Mouse (Mus musculus) right cerebral cortex, postnatal 10 days (tissue): ENCODE measurements around the gene Ccr1l1.

Source experiments
- DNase-seq, 2 experiments: peaks; one replicate each; pipeline ENCODE4 v3.0.0; 2021; ENCODE audit warnings: low spot score in 2 of 2

The Ccr1l1 gene

DNA sequence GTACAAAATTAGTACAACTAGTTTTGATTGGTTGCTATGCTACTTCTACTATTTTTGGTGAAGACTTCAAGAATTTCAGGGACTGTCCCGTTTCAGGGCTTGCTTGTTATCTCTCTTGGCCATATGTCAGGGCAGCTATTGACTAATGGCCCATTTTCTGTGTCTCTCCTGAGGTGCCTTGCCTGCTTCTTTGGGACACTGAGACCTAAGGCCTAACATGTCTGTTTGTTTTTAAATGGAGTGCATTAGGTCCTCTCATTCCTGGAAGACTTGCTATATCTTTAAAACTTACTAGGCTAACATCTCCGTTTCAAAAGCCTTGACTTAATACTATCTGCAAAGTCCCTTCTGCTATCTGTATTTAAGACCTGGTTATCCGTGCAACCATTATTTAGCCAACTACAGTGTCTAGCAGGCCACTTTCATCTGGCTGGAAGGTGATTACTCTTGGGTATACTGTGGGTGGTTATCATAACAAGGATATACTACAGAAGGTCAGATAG is 20.2 kb downstream of the Ccr1l1 start:
- no peak for DNase-seq

DNA sequence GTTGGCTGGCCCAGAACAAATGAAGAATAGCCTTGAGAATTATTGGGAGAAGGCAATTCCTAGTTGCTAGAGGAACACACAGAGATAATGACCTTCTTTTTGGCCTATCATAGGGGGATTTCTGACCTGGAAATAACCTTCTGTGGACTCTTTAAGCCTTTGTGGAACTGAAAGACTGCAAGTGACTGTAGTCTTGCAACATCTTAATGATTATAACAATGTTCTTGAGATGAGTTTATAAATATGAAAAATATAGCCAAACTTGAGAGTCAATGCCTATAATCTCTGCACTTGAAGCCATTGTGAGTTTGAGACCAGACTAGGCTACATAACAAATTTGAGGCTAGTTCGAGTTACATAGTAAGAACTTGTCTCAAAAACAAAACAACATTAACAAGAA is 21.3 kb downstream of the Ccr1l1 start:
- DNase-seq = no peak

DNA sequence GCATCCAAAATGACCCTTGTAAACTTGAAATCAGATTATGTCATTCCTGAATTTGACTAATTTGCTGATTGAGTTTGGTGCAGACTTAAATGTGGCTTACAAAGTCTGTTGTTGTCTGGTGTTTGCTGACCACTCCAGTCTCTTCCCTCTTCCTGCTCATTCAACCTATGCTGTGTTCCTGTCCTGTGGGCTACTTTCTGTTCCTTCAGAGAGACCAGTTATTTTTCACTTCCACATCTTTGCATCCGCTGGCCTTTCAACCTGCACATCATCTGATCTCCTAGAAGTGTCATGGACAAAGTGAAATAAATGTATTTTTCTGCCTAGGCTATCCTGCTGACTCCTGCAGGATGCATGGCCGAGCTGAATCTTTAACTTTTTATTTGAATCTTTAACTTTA is 24.7 kb downstream of the Ccr1l1 start:
- peak in 1 of 2 experiments; percentile 29 for DNase-seq

DNA sequence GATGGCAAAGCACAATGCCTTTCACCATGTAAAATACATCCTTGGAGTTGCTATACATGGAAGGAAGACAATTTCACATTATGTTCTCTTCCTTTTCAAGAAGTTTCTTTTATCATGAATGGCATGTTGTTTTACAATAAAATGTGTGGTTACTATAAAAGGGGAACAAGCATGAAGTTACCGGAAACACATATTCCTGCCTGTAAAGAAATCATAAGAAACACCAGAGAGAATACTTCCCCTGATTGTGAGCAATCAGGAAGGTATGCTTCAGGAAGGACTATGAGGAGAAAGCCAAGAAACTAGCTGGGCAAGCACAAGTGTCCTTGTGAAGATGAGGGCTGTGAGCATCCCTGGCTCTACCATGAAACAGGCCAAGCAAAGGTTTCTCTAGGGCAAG is 27.0 kb downstream of the Ccr1l1 start:
- no peak for DNase-seq

DNA sequence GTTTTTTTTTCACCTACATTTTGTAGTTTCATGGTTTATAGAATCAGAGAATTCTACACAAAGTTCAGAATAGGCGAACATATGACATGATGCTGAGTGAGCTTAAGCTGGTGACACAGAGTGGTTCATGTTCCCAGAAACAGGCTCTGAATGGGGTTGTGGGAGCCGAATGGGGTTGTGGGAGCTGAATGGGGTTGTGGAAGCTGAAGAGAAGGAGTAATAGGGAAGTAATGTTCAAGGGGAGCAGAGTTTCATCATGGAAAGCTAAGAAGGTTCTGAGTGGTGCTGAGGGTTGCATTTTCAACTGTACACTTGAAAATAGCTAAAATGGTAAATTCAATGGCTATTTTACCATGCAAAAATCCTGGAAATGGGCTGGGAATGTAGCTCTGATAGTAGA is 28.8 kb downstream of the Ccr1l1 start:
- DNase-seq = no peak

DNA sequence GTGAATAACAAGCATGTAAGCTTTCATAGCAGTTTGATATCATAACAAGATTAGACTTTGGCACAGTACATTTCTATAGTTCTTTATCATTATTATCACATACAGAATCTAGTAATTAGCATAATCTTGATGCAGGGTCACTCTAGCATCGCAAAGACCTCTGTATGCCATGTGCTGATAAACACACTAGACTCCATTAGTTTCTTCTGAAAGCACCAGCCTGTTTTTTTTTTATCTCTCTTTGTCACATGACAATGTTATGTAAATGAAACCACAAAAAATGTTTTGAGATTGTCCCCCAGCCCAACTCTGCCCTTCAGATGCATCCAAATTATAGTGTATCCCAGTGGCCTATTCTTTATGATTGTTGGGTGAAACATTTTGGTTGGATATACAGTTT is 30.4 kb downstream of the Ccr1l1 start:
- DNase-seq = no peak

DNA sequence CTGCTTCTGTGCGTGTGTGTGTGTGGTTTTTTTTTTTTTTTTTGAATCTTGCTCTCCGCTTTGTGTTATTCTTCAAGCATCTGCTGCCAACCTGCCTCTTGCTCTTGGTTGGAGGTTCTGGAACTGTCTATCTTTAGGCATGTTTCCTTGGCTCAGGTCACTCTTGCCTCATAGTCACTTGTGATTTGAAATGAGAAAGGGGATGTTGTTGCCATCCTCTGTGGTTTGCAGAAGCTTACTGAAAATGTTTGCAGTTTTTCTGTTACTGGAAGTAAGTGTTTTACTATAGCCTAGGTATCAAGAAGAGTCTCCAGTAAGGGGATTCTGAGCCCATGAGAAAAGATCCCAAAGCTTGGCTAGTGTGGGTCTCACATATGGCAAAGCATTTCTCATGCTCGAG is 36.2 kb downstream of the Ccr1l1 start:
- DNase-seq = no peak

DNA sequence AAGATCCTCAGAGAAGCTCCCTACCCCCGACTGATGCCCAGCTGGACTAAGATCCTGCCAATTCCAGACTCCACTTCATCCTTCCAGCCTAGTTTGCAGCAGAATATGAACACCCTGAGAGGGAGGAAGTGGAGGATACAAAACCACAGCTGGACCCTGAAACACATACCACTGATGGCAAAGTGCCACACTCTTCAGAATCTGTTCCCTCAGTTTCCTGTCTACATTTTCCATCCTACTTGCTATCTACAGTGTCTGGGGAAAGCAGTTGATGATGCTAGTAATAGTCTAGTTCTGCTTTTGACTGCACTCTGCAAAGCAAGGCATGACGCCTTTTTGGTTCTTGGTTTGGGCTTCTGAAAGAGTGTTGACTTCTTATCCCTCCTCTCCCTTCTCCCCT is 36.9 kb downstream of the Ccr1l1 start:
- DNase-seq = peak; percentile 41 to 59

DNA sequence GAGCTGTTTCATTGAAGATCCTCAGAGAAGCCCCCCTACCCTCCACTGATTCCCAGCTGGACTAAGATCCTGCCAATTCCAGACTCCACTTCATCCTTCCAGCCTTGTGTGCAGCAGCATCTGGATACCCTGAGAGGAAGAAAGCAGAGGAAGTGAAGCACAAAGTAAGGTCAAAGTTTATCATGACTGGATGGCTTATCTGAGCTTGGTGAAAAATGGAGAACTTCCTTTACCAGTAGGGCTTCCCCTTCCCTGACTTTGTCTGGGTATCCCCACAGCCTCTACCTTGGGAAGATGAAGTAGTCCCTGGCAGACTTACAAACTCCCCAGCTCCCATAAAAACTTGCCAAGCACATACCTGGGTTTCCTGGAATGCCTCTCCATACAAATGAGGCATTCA is 37.6 kb downstream of the Ccr1l1 start:
- DNase-seq = no peak

DNA sequence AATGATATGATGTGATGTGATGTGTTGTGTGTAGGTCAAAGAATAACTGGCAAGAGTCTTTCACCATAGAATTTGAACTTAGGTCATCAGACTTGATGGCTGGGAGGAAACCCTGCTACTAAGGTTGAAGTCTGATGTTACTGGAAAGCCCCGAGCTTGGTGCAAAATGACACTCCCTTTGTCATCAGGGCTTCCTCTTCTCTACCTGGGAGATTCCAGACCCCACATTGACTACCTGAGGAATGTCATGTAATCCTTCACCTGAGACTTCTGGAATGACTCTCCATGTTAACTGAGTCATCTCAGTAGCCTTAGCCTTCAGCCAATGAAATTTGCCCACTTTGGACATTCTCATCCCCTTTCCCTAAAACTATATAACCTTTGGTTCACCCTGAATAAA is 38.0 kb downstream of the Ccr1l1 start:
- DNase-seq = no peak

DNA sequence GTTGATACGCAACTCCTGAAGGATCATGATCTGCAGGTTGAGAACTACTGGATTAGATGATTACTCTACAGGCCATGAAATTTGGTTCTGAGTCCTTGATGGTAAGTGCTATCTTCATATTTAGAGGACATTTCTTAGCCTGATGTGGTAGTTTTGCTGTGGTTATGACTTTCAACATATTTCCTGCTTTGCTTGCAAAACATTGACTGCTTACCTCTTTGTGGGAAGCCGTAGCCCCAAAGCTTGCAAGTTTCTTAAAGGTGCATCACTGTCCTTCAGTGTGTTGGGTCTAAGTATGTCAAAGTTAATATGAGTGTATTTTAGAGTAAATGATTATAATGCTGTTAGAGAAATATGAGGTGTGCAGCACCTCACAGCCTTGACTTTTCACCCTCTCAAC is 40.2 kb downstream of the Ccr1l1 start:
- no peak for DNase-seq

DNA sequence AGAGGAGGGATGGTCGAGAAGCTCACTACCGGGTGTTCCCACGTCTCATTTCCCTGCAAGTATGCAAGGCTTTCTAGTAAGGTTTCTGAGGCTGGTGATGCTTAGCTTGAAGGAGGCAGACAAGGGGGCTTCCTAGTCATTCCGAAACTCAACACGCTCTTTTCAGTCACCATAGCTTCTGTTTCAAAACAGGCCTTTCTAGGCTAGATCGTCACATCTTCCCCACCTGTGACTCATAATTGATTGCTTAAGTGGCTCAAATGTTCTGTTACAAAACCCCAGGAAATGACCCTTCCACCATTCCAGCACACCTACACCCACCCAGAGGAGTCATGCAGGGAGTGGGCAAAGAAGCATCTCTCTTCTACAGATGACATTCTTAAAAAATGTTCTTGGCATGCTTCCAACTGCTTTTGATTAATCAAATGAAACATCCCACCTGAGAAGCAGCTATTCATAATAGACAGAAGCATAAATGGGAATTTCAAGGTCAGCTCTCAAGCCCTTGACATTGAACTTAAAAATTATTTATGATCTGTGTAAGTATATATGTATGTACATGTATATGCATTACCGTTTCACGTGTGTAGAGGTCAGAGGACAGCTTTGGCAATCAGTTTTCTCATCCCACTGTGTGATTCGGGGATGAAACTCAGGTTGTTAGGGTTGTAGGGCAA is 41.5 kb downstream of the Ccr1l1 start:
- no peak for DNase-seq

DNA sequence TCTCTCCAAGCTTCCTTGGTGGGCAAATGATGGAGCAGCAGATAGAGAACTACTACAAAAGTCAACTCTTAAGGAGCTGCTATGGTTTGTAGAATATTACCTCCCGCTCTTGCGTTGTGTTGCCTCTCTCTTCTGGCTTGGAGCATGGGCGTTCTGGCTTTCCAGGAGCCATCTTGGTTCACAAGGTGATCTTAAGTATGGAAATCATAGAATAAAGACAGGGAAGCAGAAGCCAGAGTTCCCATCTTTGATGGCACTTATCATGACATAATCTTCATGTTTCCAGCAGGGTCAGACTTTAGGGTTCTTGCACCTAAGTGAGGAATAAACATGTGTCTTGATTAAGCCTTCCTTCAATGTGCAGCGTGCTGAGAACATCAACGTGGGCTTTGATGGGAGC is 42.4 kb downstream of the Ccr1l1 start:
- DNase-seq = no peak

DNA sequence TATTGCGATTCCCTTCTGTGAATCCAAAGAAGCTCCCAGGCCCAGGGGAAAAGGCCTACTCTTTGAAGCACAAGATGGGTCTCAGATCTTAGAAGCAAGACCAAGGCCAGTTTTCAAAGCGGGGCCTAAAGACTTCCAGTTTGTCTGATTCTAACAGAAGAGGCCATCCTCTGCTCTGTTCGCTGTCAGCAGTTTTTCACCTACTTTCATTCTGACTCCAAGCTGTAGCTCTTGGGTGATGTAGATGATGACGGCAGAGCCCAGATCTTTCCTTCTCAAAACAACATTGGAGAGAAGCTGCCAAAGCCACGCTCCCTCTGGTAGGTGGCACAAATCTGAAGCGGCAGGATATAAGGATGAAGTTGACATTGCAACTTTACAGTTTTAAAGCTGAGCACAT is 42.9 kb downstream of the Ccr1l1 start:
- DNase-seq = no peak

DNA sequence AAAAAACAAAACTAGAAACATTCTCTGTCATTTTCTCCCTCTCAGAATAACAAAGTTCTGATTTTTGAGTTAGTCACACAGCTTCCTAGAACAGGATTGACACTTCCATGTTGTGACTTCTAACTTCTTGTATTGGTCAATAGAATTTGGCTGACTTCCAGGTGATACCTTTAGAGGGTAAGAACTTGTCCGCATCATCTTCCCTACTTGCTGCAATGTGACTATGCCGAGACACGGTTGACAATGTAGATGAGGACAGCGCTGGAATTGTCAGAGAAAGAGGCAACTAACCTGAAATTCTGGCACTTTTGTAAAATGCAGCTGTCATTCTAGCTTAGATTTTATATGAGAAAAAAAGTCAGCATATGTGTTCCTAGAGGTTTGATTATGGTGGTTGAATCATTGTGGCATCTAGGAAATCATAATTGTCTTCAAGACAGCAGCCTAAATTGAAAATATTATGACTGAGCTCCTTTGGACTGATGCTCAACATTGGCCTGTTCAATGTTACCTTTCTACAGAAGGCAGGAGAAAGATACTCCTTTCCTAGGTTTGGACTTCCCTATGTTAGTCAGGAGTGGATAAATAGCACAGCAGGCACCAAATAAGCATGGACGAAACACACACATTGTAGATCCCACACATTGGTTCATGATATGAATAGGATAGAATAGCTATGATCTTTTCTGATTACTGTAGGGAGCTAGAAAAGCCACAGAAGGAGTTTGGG is 44.3 kb downstream of the Ccr1l1 start:
- DNase-seq = no peak

DNA sequence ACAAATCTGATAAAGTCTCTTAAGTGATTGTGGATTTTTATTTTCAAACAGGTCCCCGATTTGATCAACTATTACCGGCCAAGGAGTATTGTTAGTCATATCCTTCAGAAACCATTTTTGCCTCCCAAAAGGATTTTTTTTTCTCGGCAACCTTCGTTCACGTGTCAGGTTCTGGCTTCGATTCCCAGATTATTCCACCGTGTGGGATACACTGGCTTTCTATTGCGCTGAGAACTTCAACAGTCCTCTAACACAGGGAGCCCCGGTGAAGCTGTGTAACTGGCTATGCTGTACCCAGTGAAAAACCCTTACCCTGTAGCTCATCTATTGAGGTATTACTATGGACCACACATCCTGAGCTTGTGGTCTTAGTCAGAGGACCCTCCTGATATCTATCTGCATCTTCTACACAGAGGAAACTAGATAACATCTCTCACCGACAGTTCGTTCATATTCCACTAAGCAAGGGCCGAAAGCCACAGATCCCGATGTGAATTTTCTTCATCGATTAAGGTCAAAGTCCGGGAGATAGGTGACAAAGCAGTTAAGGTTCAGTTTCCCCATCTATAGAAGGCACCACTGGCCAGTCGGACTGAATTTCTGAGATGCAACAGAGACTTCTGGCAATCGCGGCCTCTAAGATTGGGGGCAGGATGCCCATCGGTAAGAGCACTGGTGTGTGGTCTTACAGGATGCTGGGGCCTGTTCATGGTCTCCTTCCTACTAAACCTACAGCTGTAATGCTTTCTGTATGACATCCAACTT is 45.1 kb downstream of the Ccr1l1 start:
- DNase-seq = no peak

DNA sequence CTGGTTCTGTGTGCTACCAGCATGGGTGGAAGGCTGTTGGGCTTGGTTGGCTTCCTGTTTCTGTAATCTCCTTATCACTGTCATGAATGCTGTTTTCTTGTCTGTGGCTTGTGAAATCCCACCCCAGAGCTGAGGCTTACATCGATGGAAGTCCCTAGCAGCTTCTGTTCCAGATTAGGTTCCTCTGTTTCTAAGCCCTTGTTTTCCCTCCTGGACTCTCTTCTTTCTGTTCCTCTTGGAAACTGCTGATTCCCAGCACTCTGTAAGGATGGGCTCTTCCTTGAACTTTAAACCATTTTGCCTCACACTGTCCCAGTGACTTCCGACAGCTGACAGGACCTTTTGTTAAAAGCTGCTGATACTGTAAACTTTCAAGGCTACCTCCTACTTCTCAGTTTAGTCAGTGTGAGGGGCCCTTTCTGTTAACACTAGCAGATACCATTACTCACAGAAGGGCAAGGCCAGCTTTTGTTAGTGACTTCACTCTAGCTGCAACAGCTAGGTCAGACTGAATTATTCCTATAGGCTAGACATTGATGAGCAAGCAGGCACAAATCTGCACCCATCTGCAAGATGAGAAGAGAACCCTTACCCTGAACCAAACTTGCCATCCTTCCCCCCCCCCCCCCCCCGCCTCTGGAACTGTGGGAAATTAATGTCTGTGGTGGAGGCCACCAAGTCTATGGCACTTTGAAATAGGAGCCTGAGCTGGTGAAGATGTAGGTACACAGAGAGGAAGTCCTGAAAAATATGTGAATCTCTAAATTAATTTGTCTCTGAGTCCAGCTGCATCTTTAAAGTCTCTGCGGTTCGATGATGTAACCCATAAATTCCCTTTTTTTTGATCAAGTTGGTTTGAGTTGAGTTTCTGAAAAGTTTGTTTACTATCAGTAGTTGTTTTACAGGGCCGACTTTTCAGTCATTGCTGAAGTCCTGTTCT is 46.2 kb downstream of the Ccr1l1 start:
- peak; percentile 30 to 45 for DNase-seq

DNA sequence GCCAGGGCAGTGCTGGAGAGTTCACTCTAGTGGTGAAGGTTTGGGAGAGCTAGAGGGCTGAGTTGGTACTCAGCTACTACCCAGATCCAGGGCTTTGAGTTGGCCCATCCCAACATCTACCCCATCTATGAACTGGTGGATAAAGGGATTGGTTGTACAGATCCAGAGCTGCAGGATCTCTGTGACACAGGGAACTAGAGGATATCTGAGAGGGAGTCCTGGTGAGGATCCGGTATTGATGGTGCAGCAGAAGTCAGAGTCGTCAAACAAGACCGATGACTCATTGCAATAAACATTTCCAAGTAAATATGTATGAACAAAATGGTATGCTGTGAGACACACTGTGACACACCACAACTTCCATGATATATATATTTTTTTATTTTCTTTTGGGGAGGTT is 47.3 kb downstream of the Ccr1l1 start:
- DNase-seq = no peak

DNA sequence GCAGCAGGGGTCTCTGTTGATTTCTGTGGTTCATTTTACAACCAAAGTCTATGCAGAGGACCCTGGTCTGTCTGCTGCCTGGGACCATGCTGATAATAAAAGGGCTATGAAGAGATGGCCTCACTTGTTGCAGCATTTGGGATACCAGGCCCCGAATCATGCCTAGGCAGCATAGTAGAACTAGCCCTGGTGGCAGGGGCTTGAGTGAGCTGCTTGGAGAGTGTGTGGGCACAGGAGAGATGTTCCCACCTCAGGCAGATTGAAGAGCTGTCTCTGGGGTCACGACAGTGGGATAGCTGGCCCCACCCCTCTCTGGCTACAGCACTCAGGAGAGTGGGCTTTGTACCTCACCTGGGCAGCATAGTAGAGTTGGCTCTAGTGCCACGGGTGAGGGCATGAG is 47.7 kb downstream of the Ccr1l1 start:
- DNase-seq = no peak

DNA sequence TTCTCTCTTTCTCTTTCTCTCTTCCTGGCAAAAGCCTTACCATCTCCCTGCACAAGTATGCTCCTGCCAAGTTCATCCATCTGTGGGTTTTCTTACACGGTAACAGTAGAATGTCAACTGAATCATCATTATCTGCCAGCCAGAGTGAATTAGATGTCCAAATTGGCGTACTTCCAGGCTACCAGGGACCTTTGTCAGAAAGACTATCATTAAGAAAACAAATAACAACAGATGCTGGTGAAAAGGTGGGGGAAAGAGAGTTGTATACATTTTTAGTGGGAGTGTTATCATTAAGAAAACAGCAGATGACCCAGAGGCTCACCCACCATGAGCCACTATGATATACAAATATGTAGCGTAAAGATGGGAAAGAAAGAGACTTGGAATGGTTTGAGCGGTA is 48.3 kb downstream of the Ccr1l1 start:
- DNase-seq = no peak

DNA sequence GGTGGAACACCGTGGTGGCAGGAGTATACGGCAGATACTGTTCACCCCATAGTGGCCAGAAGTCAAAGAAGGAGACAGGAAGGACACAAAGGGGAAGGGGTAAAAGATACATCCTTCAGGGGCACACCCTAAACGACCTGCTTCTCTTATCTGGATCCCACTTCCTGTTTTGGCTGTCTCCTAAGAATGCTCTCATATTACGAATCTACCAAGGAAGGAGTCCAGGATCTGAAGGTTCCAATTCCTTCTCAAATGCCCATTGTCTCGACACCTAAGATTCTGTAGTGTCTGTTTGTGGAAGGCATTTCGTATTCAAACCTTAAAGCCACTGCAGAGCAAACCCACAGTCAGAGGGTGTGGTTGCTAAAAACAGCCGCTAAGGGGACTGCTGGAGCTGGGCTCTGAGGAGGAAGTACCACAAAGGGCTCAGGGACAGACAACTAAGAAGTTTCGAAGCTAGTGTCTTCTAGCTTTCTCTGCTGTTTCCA is 49.4 kb downstream of the Ccr1l1 start:
- peak in 1 of 2 experiments; percentile 32 for DNase-seq
